Mouse (Mus musculus) thymus, adult 2 months (tissue): ENCODE measurements around the gene Brsk1.

Source experiments
- CTCF ChIP-seq: fragments of 200-500 bp; IDR thresholded peaks from 2 replicates; pipeline ENCODE4 v1.5.1; 2012; ENCODE audit warnings: mild to moderate bottlenecking, control low read depth, low read length, moderate library complexity, borderline replicate concordance; ENCODE audit not compliant: control insufficient read depth, poor library complexity, insufficient read depth; ENCODE audit errors: extremely low read depth
- POLR2A ChIP-seq: fragments of 200-500 bp; IDR thresholded peaks from 2 replicates; pipeline ENCODE4 v1.6.1; 2012; ENCODE audit warnings: mild to moderate bottlenecking, low read length, control low read depth, moderate library complexity; ENCODE audit not compliant: control insufficient read depth, poor library complexity, insufficient read depth; ENCODE audit errors: extremely low read depth

DNA sequence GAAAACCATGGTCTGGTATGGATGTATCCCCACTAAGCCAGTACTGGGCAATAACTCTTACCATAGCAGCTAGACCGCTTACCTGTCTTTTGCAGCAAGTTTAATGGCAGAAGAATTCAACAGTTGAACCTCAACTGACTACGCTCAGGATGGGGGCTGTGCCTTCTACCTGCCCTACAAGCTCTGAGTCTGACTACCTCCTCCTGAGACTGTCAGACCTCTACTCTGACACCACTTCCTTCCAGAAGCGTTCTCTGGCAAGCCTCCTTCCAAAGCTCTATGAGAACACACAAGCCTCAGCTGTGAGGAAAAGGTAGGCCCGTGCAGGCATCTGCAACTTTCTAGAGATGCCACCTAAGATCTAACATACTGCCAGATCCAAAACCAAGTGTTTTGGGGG lies 35.0 kb upstream of the Brsk1 start:
- no peak for TF ChIP-seq CTCF
- no peak for TF ChIP-seq POLR2A
